Mouse (Mus musculus): Measurements from ENCODE around the gene Foxo4.
A peak's percentile ranks its signal among the peaks of the same experiment; 100 is the strongest.

Foxo4 gene

GRCm38 (mm10) chrX:101253952-101254729 is at the start of gene Foxo4:
Foxo4 (plus strand) TSS chrX:101254528.
- peak; percentile 99 for DNase-seq

- DNase-seq, result peak; percentile 100
These were observed 32.2 kb upstream of the Foxo4 start, which contains the start of gene Snx12 for GRCm38 (mm10) chrX:101221834-101222795. Snx12 (minus strand) TSS chrX:101222563.

GRCm38 (mm10) chrX:101222796-101223162 is 31.5 kb upstream of the Foxo4 start:
- DNase-seq, result no peak

- no peak for DNase-seq
These were observed 9.3 kb upstream of the Foxo4 start for GRCm38 (mm10) chrX:101245011-101245410.

GRCm38 (mm10) chrX:101254740-101255139 is 412 bp downstream of the Foxo4 start:
- peak; percentile 91 for DNase-seq

- no peak for DNase-seq
These were observed 2.3 kb downstream of the Foxo4 start for GRCm38 (mm10) chrX:101256603-101257002.

- no peak for DNase-seq
These were observed 6.4 kb downstream of the Foxo4 start for GRCm38 (mm10) chrX:101260441-101261325.

- no peak for DNase-seq
These were observed 9.6 kb downstream of the Foxo4 start, which contains the start of gene Gm614 for GRCm38 (mm10) chrX:101263892-101264291. Gm614 (minus strand) TSS chrX:101263992.

GRCm38 (mm10) chrX:101266631-101267030 is 12.3 kb downstream of the Foxo4 start:
- peak; percentile 54 for DNase-seq

- DNase-seq, result peak; percentile 89
These were observed 13.9 kb downstream of the Foxo4 start, which contains the start of gene Il2rg for GRCm38 (mm10) chrX:101268025-101268754. Il2rg (minus strand) TSS chrX:101268255.

- DNase-seq, result peak; percentile 45
These were observed 14.4 kb downstream of the Foxo4 start, which contains the start of gene Gm20489 for GRCm38 (mm10) chrX:101268755-101269124. Gm20489 (minus strand) TSS chrX:101269023.

- no peak for DNase-seq
These were observed 19.1 kb downstream of the Foxo4 start for GRCm38 (mm10) chrX:101273410-101273809.

- peak; percentile 99 for DNase-seq
These were observed 19.8 kb downstream of the Foxo4 start, which contains the start of gene Med12 for GRCm38 (mm10) chrX:101273875-101274738. Med12 (plus strand) TSS chrX:101274030.

- DNase-seq, result peak; percentile 75
These were observed 28.5 kb downstream of the Foxo4 start for GRCm38 (mm10) chrX:101282813-101283212.

- peak; percentile 82 for DNase-seq
These were observed 31.2 kb downstream of the Foxo4 start for GRCm38 (mm10) chrX:101285534-101285933.

GRCm38 (mm10) chrX:101285953-101286670 is 31.8 kb downstream of the Foxo4 start:
- peak; percentile 82 for DNase-seq

GRCm38 (mm10) chrX:101287543-101287942 is 33.2 kb downstream of the Foxo4 start:
- peak; percentile 18 for DNase-seq

GRCm38 (mm10) chrX:101288432-101288831 is 34.1 kb downstream of the Foxo4 start:
- no peak for DNase-seq

- peak; percentile 64 for DNase-seq
These were observed 34.7 kb downstream of the Foxo4 start for GRCm38 (mm10) chrX:101289037-101289436.

GRCm38 (mm10) chrX:101290111-101290510 is 35.8 kb downstream of the Foxo4 start:
- DNase-seq, result peak; percentile 70
